Mouse (Mus musculus) CH12.LX (cell line): Measurements from ENCODE around the gene Timm17a.

Experiments used
- CTCF ChIP-seq, 2 experiments: IDR thresholded peaks in 1 of 2; conservative IDR thresholded peaks in 1 of 2; 2 replicates each; pipeline ENCODE4 v1.5.1; 2011 to 2012; ENCODE audit warnings: low read depth in 2 of 2, low read length in 2 of 2, improper control_type of control experiment in 1 of 2, inconsistent platforms in 1 of 2, mild to moderate bottlenecking in 1 of 2, moderate library complexity in 1 of 2
- HCFC1 ChIP-seq: IDR thresholded peaks from 2 replicates; pipeline ENCODE4 v1.6.1; 2012; ENCODE audit warnings: low read depth, mild to moderate bottlenecking, inconsistent platforms, low read length, improper control_type of control experiment
- POLR2A ChIP-seq: IDR thresholded peaks from 2 replicates; pipeline ENCODE4 v1.6.1; 2011; ENCODE audit warnings: low read depth, mild to moderate bottlenecking, improper control_type of control experiment, low read length
- RCOR1 ChIP-seq: conservative IDR thresholded peaks from 2 replicates; pipeline ENCODE4 v1.6.1; 2012; ENCODE audit warnings: low read depth, mild to moderate bottlenecking, inconsistent platforms, low read length, improper control_type of control experiment
- SMC3 ChIP-seq: IDR thresholded peaks from 2 replicates; pipeline ENCODE4 v1.6.1; 2011; ENCODE audit warnings: low read depth, low read length, improper control_type of control experiment

GRCm38 (mm10) chr1:135328368-135328767 is 14.8 kb upstream of the Timm17a start:
- TF ChIP-seq POLR2A (no peak), CTCF (conservative IDR thresholded peaks at IDR 0.05 in 1 of 2, IDR thresholded peaks at IDR 0.05 in 1 of 2; ENCODE audit: low read depth in 2 of 2, low read length in 2 of 2) (no peak), HCFC1 (no peak), SMC3 (no peak), RCOR1 (no peak)
